Mouse (Mus musculus): ENCODE data around the gene Lrrc10. TPM values are rescaled to one million over a fixed set of nuclear protein-coding genes. Genes with fewer than 3 reads are reported as not detected.
"Not testable (repeated sequence)": the region's sequence is repeated elsewhere in the genome, so short reads cannot be mapped to it uniquely, and the experiment has no call there.

Lrrc10 gene
- total RNA-seq, 2 experiments from 2014 or later = 0.32 TPM; not detected in 1

DNA sequence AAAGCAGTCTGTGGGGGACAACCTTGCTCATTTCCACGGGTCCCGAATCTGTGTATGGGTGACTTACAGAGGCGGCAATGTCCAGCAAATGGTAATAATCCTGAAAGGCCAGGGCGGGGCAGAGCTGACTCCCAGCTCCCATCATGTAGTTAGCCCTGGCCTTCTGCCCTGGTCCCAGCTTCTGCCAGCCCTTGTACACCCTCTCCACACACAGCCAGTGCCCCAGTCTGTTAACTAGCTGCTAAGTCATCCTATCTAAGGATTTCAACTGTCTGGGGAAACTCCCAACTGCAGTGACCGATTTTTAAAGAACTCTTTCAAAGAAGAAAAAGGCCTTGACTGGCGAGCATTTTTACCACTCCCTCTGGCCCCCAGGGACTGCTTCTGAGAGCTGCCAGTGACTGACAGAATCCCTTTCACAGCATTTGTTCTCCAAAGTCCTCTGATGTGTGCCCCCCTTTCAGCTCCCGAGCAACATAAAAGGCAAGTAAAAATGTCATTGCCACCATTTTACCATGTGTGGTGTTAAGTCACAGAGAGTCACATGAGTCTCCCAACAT lies 26.8 kb upstream of the Lrrc10 start:
- DNase-seq (ENCODE audit: low spot score in 2 of 2) = no peak
- no peak for TF ChIP-seq CTCF (conservative IDR thresholded peaks at IDR 0.05)

DNA sequence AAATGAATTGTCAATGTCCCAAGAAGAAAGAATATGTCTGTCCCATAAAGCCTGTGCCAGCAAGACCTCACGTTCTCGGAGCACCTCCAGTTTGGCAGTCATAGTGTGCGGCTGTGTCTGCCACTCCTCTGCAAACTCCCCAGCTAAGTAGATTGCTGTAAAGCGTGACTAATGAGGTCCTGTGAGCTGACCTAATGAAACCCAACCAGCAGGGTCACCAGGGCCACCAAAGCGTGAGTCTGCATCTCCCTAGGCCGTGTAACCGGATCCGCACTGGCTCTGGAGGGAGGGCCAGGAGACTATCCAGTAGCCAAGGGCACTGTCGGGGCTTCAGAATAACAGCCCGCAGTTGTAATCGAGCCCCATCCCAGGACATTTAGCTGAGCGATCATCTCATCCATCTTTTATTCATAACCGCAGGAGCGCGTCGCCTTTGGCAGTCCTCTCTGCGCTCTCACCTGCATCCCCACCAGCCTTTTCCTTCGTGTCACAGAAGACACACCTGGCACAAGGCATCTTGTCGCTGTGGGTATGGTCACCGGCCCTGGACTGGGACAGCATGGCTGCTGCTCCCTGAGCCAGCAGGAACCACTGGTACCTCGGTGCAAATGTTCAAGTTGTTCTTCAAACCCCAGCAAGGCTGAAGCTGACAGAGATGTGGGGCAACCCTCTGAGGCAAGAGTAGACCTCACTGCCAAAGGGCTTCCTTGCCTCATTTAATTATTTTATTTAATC lies 24.0 kb upstream of the Lrrc10 start:
- Histone ChIP-seq H3K27ac (no peak overlapping the region), H3K4me3 (no peak overlapping the region)
- no peak for DNase-seq (ENCODE audit: low spot score in 2 of 2)
- no peak for TF ChIP-seq CTCF (conservative IDR thresholded peaks at IDR 0.05)

More for the DNA sequence above, 26.8 kb upstream of the Lrrc10 start:
- Histone ChIP-seq H3K27ac (no peak overlapping the region), H3K4me3 (no peak overlapping the region)

DNA sequence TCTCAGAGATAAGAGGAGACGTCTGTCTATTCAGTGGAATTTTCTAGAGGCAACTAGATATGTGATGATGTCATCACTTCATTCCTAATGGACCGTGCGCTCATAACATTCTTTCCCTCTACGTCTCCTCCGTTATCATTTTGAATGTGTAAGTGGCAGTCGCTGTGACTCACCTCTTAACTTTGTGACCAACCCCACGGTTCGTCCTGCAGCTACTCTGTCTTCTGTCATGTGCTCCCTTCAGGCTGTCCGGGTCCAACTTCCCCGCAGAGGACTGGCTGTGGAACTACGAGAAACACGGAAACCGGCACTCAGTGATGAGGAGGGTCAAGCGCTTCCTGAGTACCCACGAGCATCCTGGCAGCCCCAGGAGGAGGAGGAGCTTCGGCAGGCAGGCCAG lies 21.4 kb upstream of the Lrrc10 start:
- no peak overlapping the region for H3K4me3 ChIP-seq
- no peak for TF ChIP-seq CTCF (conservative IDR thresholded peaks at IDR 0.05)
- no peak for DNase-seq (ENCODE audit: low spot score in 2 of 2)
- no peak overlapping the region for H3K27ac ChIP-seq

- H3K27ac ChIP-seq; DNase-seq (ENCODE audit: low spot score in 2 of 2); H3K4me3 ChIP-seq: not testable (repeated sequence)
Measured at GRCm38 (mm10) chr10:117025776-117026175, 19.4 kb upstream of the Lrrc10 start.

GRCm38 (mm10) chr10:117026176-117026575 lies 19.0 kb upstream of the Lrrc10 start:
- H3K27ac ChIP-seq = no peak overlapping the region
- no peak for DNase-seq (ENCODE audit: low spot score in 2 of 2)
- TF ChIP-seq CTCF (conservative IDR thresholded peaks at IDR 0.05) = no peak
- H3K4me3 ChIP-seq = no peak overlapping the region

- H3K4me3 ChIP-seq = no peak overlapping the region
- H3K27ac ChIP-seq = no peak overlapping the region
- TF ChIP-seq CTCF (conservative IDR thresholded peaks at IDR 0.05) = no peak
- no peak for DNase-seq (ENCODE audit: low spot score in 2 of 2)
Measured at GRCm38 (mm10) chr10:117031160-117031559, 14.0 kb upstream of the Lrrc10 start.

GRCm38 (mm10) chr10:117033785-117034184 lies 11.4 kb upstream of the Lrrc10 start:
- no peak overlapping the region for H3K4me3 ChIP-seq
- peak; percentile 76 to 82 for DNase-seq (ENCODE audit: low spot score in 2 of 2)
- no peak overlapping the region for H3K27ac ChIP-seq
- peak; percentile 89 for TF ChIP-seq CTCF (conservative IDR thresholded peaks at IDR 0.05)

- no peak for DNase-seq (ENCODE audit: low spot score in 2 of 2)
Measured at GRCm38 (mm10) chr10:117040355-117040754, 4.8 kb upstream of the Lrrc10 start.

DNA sequence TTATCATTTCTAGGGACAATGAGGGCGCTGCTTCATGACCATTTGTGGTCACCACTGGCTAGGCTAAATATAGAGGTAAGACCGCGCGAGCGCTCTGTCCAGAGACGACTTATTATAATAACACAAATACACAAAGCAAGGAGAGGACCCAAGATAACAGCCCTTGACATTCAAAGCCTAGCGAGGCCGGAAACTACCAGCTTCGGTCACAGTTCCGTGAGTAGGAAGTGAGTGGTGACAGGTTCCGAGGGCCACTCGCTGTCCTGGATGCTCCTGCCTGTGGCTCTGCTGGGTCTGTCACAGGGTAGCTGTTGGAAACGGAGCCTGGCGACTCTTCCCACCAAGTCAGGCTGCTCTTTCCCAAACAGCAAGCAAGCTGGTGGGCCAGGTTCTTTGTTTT lies 2.8 kb upstream of the Lrrc10 start:
- no peak overlapping the region for H3K4me3 ChIP-seq
- no peak overlapping the region for H3K27ac ChIP-seq
- no peak for DNase-seq (ENCODE audit: low spot score in 2 of 2)
- no peak for TF ChIP-seq CTCF (conservative IDR thresholded peaks at IDR 0.05)

More at GRCm38 (mm10) chr10:117040355-117040754, 4.8 kb upstream of the Lrrc10 start:
- TF ChIP-seq CTCF (conservative IDR thresholded peaks at IDR 0.05) = peak; percentile 67
- Histone ChIP-seq H3K27ac (no peak overlapping the region), H3K4me3 (no peak overlapping the region)

DNA sequence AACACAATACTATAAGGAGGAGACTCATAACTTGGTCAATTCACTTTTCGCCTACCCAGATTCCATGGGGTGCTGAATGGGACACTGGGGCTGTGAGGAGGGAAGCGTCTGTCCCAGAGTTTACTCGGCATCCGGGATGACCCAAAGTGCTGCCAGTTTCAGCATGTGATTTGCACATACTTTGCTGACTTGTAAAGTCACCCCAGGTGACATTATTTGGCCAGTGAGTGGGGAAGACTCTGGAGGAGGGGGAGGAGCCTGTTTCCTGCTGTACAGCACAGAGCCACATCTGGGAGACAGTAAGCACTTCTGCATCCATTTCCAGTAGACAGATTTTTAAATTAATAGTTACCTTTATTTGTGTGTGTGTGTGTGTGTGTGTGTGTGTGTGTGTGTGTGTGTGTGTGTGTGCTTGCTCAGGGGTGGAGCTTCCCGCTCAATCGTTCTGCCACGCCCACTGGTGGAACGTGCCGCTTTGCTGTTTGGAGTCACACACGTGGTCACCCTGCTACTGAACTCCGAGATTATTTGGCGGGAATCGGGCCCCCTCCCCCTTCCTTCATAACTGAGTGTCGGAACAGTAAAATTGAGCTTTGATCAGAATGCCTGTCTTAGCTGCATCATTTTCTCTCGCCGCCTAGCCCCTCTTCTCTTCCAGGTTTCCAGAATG lies 1.5 kb upstream of the Lrrc10 start:
- DNase-seq (ENCODE audit: low spot score in 2 of 2); H3K27ac ChIP-seq; H3K4me3 ChIP-seq: not testable (repeated sequence)

- no peak for TF ChIP-seq CTCF (conservative IDR thresholded peaks at IDR 0.05)
- no peak for DNase-seq (ENCODE audit: low spot score in 2 of 2)
- Histone ChIP-seq H3K4me3 (no peak overlapping the region), H3K27ac (no peak overlapping the region)
Measured at GRCm38 (mm10) chr10:117049253-117049652, 4.1 kb downstream of the Lrrc10 start.

GRCm38 (mm10) chr10:117049961-117050597 lies 4.9 kb downstream of the Lrrc10 start:
- TF ChIP-seq CTCF (conservative IDR thresholded peaks at IDR 0.05) = no peak
- no peak for DNase-seq (ENCODE audit: low spot score in 2 of 2)
- H3K4me3 ChIP-seq = no peak overlapping the region

GRCm38 (mm10) chr10:117055668-117056067 lies 10.5 kb downstream of the Lrrc10 start:
- no peak for DNase-seq (ENCODE audit: low spot score in 2 of 2)
- TF ChIP-seq CTCF (conservative IDR thresholded peaks at IDR 0.05) = peak; percentile 61
- no peak overlapping the region for H3K4me3 ChIP-seq
- H3K27ac ChIP-seq = no peak overlapping the region

More at GRCm38 (mm10) chr10:117049961-117050597, 4.9 kb downstream of the Lrrc10 start:
- H3K27ac ChIP-seq = no peak overlapping the region
